Mouse (Mus musculus) kidney, adult 2 months (tissue): Measurements from ENCODE around the gene Itpk1.

ENCODE experiments used
- CTCF ChIP-seq: fragments of 200-500 bp; conservative IDR thresholded peaks from 2 replicates; pipeline ENCODE4 v1.5.1; 2011; ENCODE audit warnings: low read depth, mild to moderate bottlenecking, control low read depth, low read length, moderate library complexity, mixed read lengths; ENCODE audit not compliant: insufficient read depth, insufficient read length
- POLR2A ChIP-seq: fragments of 200-500 bp; IDR thresholded peaks from one replicate; pipeline ENCODE4 v1.6.1; 2011; ENCODE audit warnings: low read depth, low read length, control low read depth

GRCm38 (mm10) chr12:102627545-102627944 lies 77.2 kb downstream of the Itpk1 start:
- no peak for TF ChIP-seq CTCF
- TF ChIP-seq POLR2A, result no peak
